Mouse (Mus musculus) G1E-ER4 (cell line): ENCODE data around the gene Scgb2b27. TPM values are rescaled to one million over a fixed set of nuclear protein-coding genes. Genes with fewer than 3 reads are reported as not detected.
"Not testable (repeated sequence)": the region's sequence is repeated elsewhere in the genome, so short reads cannot be mapped to it uniquely, and the experiment has no call there.

Experiments
- GATA1 ChIP-seq: IDR thresholded peaks from one replicate; pipeline ENCODE4 v1.8.0; 2012; ENCODE audit warnings: low read length, inconsistent platforms
- polyA plus RNA-seq: library from polyadenylated mRNA; stranded (reverse); fragments of >175 nt; gene quantifications from 2 replicates; pipeline ENCODE4 v1.2.3, GENCODE M21; 2012

The Scgb2b27 gene
- polyA plus RNA-seq = not detected in 2 replicates

- TF ChIP-seq GATA1 = no peak
Observed at GRCm38 (mm10) chr7:34013842-34014241, at the start of gene Scgb2b27. Gene Scgb2b27 (minus strand): TSS chr7:34013942.

GRCm38 (mm10) chr7:34030026-34030425 lies 16.3 kb upstream of the Scgb2b27 start:
- no peak for TF ChIP-seq GATA1

- no peak for TF ChIP-seq GATA1
Observed at GRCm38 (mm10) chr7:34025641-34026040, 11.9 kb upstream of the Scgb2b27 start.

GRCm38 (mm10) chr7:34021183-34021582 lies 7.4 kb upstream of the Scgb2b27 start, which contains the start of gene Scgb1b27:
Gene Scgb1b27 (plus strand): TSS chr7:34021483.
- TF ChIP-seq GATA1 = not testable (repeated sequence)

Other genes starting within 250 kb of the Scgb2b27 start
- not detected in 2 replicates for gene Scgb2b26, start 68.9 kb downstream of the Scgb2b27 start, polyA plus RNA-seq
- gene Scgb1b27, start 7.5 kb upstream of the Scgb2b27 start, polyA plus RNA-seq = not detected in 2 replicates
- gene Scgb1b30, start 81.5 kb upstream of the Scgb2b27 start, polyA plus RNA-seq = not detected in 2 replicates
- not detected in 2 replicates for gene Wtip, start 119.3 kb upstream of the Scgb2b27 start, polyA plus RNA-seq
- gene Uba2, start 155.7 kb upstream of the Scgb2b27 start, polyA plus RNA-seq = 86.0 and 111 TPM in 2 replicates
- 11.0 and 11.6 TPM in 2 replicates for gene Pdcd2l, start 182.7 kb upstream of the Scgb2b27 start, polyA plus RNA-seq
- 2,067 and 4,270 TPM in 2 replicates for gene Gpi1, start 216.4 kb upstream of the Scgb2b27 start, polyA plus RNA-seq
- gene Gm6096, start 237.1 kb upstream of the Scgb2b27 start, polyA plus RNA-seq = not detected in 2 replicates